Mouse (Mus musculus) intestine, embryonic 16.5 days (tissue): ENCODE measurements at regions not wholly inside any gene's neighbourhood (a gene's known extent, or its start where the extent isn't known, plus 50 kb on each side); places are given as distances from the start of the nearest gene placed in this dataset.

Experiments
- ATAC-seq: fragments of 200-750 bp; cut with Nextera tagmentation; 2 replicates; pipeline ENCODE4 v1.8.0; 2017; ENCODE audit warnings: moderate TSS enrichment, moderate library complexity
- H3K27ac ChIP-seq: fragments of 300-500 bp; sonication (generic); 2 replicates; pipeline ENCODE4 v1.5.1; 2014; ENCODE audit warnings: mild to moderate bottlenecking, low read length
- H3K27me3 ChIP-seq: fragments of 300-500 bp; sonication (generic); replicated peaks from 2 replicates; pipeline ENCODE4 v1.6.1; 2014; ENCODE audit warnings: low read length, control low read depth, mixed read lengths; ENCODE audit not compliant: control insufficient read depth, insufficient read depth
- H3K36me3 ChIP-seq: fragments of 300-500 bp; sonication (generic); 2 replicates; pipeline ENCODE4 v1.6.1; 2014; ENCODE audit warnings: low read length, control low read depth; ENCODE audit not compliant: control insufficient read depth, insufficient read depth
- H3K4me1 ChIP-seq: fragments of 300-500 bp; sonication (generic); 2 replicates; pipeline ENCODE4 v1.6.1; 2014; ENCODE audit warnings: low read length, control low read depth, mixed read lengths; ENCODE audit not compliant: control insufficient read depth, insufficient read depth
- H3K4me2 ChIP-seq: fragments of 300-500 bp; sonication (generic); 2 replicates; pipeline ENCODE4 v1.6.1; 2014; ENCODE audit warnings: low read depth, low read length, control low read depth
- H3K4me3 ChIP-seq: fragments of 300-500 bp; sonication (generic); 2 replicates; pipeline ENCODE4 v1.5.1; 2014; ENCODE audit warnings: mild to moderate bottlenecking, low read length
- H3K9ac ChIP-seq: fragments of 300-500 bp; sonication (generic); 2 replicates; pipeline ENCODE4 v1.6.1; 2014; ENCODE audit warnings: low read depth, low read length
- H3K9me3 ChIP-seq: fragments of 300-500 bp; sonication (generic); 2 replicates; pipeline ENCODE4 v1.6.1; 2016; ENCODE audit warnings: low read length, control low read depth; ENCODE audit not compliant: control insufficient read depth
- WGBS: fragments of 180-500 bp; shearing (Covaris S2); extraction: QIAGEN DNeasy Blood & Tissue Kit; methylation state at CpG from one replicate; pipeline ENCODE4 v1.1.7; 2014; 5-methylcytosine and 5-hydroxymethylcytosine counted together

DNA sequence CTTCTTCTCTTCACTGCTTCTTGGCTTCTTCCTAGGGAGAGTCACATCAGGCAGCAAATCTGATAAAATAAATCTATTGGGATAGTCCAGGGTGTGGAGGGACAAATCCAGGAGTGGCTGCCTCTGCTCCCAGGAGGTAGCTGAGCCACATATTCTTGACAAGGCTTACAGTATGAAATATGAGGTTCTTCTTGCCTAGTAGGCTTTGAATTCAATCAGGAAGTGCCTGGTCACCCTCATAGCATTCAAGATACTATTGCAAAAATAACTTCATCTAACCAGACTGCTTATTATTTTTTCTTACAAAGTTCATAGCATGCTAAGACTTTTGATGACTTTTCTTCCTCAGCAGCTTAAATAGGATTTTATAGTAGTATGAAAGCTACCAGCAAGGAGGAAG lies 356.8 kb downstream of the Ndufa4 start:
- Histone ChIP-seq H3K27ac (no peak overlapping the region), H3K4me3 (no peak overlapping the region), H3K4me2 (no peak overlapping the region), H3K36me3 (no peaks in the 10 kb centered on the region), H3K27me3 (no peaks in the 10 kb centered on the region), H3K4me1 (no peaks in the 10 kb centered on the region), H3K9ac (no peak overlapping the region), H3K9me3 (no peaks in the 10 kb centered on the region)
- no peak for ATAC-seq

DNA sequence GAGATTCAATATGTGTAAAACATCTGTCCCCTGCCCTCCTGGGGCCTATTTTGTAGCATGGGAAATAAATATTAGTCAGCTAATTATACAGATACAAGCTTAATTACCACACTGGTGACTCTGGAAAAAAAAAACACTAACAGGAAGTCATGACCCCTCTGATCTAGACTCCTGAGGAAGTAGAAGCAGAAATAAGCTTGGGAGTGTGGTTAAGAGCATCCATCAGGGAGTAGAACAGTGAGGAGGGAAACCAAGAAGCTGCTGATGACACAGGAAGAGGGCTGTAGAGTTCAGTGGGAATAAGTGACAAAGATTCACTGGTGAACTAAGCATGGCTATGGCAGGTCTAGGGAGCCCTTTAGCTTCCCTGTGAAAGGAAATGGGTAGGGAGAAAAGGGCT lies 360.0 kb downstream of the Ndufa4 start:
- ATAC-seq, result no peak
- no peaks in the 10 kb centered on the region for H3K36me3 ChIP-seq
- H3K27me3 ChIP-seq, result no peaks in the 10 kb centered on the region
- no peak overlapping the region for H3K9ac ChIP-seq
- no peak overlapping the region for H3K4me3 ChIP-seq
- H3K4me2 ChIP-seq, result no peak overlapping the region
- no peaks in the 10 kb centered on the region for H3K4me1 ChIP-seq
- H3K27ac ChIP-seq, result no peak overlapping the region
- H3K9me3 ChIP-seq, result no peaks in the 10 kb centered on the region

DNA sequence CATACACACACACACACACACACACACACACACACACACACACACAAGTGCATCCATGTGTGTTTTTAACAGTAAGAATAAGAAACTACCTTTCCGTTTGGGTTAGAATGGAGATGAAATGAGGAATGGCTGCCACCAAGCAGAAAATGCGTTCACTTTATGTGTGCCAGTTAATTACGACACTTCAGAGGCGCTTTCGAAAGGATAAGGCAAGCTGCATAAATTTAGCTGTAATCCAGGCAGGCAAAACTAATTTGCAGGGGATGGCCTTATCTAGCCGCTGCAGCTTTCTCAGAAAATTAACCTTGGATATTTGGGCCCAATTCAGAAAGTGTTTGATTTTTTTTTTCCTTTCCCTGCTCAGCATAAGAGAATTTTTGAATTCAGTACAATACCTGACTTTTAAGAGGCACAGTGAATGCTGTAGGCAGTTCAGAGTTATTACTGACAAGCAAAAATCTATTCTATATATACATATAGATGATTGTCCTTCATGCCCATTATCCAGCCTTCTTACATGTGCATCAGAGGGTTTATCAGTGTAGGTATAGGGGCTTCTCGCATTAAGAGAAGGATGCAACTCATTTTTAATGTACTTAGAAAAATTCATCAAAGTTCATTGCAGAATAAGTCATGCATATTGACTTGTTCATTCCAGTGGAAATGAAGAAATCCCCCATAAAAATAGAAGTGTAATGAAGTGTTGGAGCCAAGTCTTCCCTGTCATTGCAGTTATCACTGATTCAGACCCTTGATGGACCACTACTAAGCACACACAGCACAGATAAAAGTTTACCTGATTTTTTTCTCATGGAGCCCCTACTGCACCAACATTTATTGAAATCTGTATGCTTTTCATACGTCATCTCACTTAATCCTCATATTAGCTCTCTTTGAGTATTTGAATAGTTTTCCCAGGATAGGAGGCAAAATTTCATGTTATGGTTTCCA lies 372.1 kb downstream of the Ndufa4 start:
- no peak for ATAC-seq
- WGBS, result 75% methylated on average over 8 of the region's 8 CpGs

GRCm38 (mm10) chr6:11503136-11503535 lies 404.2 kb downstream of the Ndufa4 start:
- H3K9ac ChIP-seq, result no peak overlapping the region
- 83% methylated on average over 2 of the region's 2 CpGs for WGBS
- H3K27me3 ChIP-seq, result no peaks in the 10 kb centered on the region
- H3K4me1 ChIP-seq, result no peaks in the 10 kb centered on the region
- ATAC-seq, result no peak
- H3K4me2 ChIP-seq, result no peak overlapping the region
- no peak overlapping the region for H3K4me3 ChIP-seq
- no peak overlapping the region for H3K27ac ChIP-seq
- no peaks in the 10 kb centered on the region for H3K9me3 ChIP-seq
- no peaks in the 10 kb centered on the region for H3K36me3 ChIP-seq

More for the DNA sequence above, 372.1 kb downstream of the Ndufa4 start:
- H3K27ac ChIP-seq, result no peak overlapping the region
- H3K9me3 ChIP-seq, result no peaks in the 10 kb centered on the region
- no peaks in the 10 kb centered on the region for H3K4me1 ChIP-seq
- no peak overlapping the region for H3K9ac ChIP-seq
- no peak overlapping the region for H3K4me2 ChIP-seq
- H3K36me3 ChIP-seq, result no peaks in the 10 kb centered on the region
- H3K4me3 ChIP-seq, result no peak overlapping the region
- no peaks in the 10 kb centered on the region for H3K27me3 ChIP-seq

GRCm38 (mm10) chr6:11494427-11494826 lies 412.9 kb downstream of the Ndufa4 start:
- Histone ChIP-seq H3K9ac (no peak overlapping the region), H3K36me3 (no peaks in the 10 kb centered on the region), H3K27ac (no peak overlapping the region), H3K4me1 (no peaks in the 10 kb centered on the region), H3K4me2 (no peak overlapping the region), H3K4me3 (no peak overlapping the region), H3K27me3 (no peaks in the 10 kb centered on the region), H3K9me3 (no peaks in the 10 kb centered on the region)
- WGBS, result 86% methylated on average over 2 of the region's 2 CpGs
- no peak for ATAC-seq

- Histone ChIP-seq H3K9ac (no peak overlapping the region), H3K27me3 (no peaks in the 10 kb centered on the region), H3K9me3 (no peaks in the 10 kb centered on the region), H3K4me2 (no peak overlapping the region), H3K36me3 (no peaks in the 10 kb centered on the region), H3K4me1 (no peaks in the 10 kb centered on the region), H3K27ac (no peak overlapping the region), H3K4me3 (no peak overlapping the region)
- ATAC-seq, result no peak
- 54% methylated on average over 2 of the region's 2 CpGs for WGBS
Observed at GRCm38 (mm10) chr6:11476950-11477349, 430.3 kb downstream of the Ndufa4 start.
